Mouse (Mus musculus): ENCODE measurements around the gene Fbxw21. TPM values are rescaled to one million over a fixed set of nuclear protein-coding genes. Genes with fewer than 3 reads are reported as not detected.

Fbxw21 gene
- polyA plus RNA-seq, 1 experiment: not detected

- H3K27me3 ChIP-seq (replicated peaks): peaks cover 72% of the 10 kb centered on the region
- H3K9me3 ChIP-seq: no peaks in the 10 kb centered on the region
- no peak overlapping the region for H3K4me3 ChIP-seq (replicated peaks)
- H3K36me3 ChIP-seq (replicated peaks; ENCODE audit: low read length): no peaks in the 10 kb centered on the region
- peaks cover 17% of the 10 kb centered on the region for H3K4me1 ChIP-seq
- TF ChIP-seq GATA1 (IDR thresholded peaks at IDR 0.05; ENCODE audit: borderline replicate concordance, low read length) (no peak), FLI1 (IDR thresholded peaks at IDR 0.05; ENCODE audit: low read length) (no peak)
Observed at GRCm38 (mm10) chr9:109114276-109114675, 47.6 kb downstream of the Fbxw21 start.

- H3K27me3 ChIP-seq (replicated peaks): peaks cover 76% of the 10 kb centered on the region
- TF ChIP-seq FLI1 (IDR thresholded peaks at IDR 0.05; ENCODE audit: low read length) (no peak), GATA1 (IDR thresholded peaks at IDR 0.05; ENCODE audit: borderline replicate concordance, low read length) (no peak)
- no peaks in the 10 kb centered on the region for H3K9me3 ChIP-seq
- H3K36me3 ChIP-seq (replicated peaks; ENCODE audit: low read length): no peaks in the 10 kb centered on the region
- no peak overlapping the region for H3K4me3 ChIP-seq (replicated peaks)
- peaks cover 14% of the 10 kb centered on the region for H3K4me1 ChIP-seq
Observed at GRCm38 (mm10) chr9:109113331-109113730, 48.5 kb downstream of the Fbxw21 start.

- H3K4me1 ChIP-seq: peaks cover 9% of the 10 kb centered on the region; the same call in 1 of the 2 replicates
- H3K36me3 ChIP-seq (replicated peaks; ENCODE audit: low read length): no peaks in the 10 kb centered on the region
- no peak overlapping the region for H3K4me3 ChIP-seq (replicated peaks)
- TF ChIP-seq GATA1 (IDR thresholded peaks at IDR 0.05; ENCODE audit: borderline replicate concordance, low read length) (no peak), FLI1 (IDR thresholded peaks at IDR 0.05; ENCODE audit: low read length) (no peak)
- H3K9me3 ChIP-seq: no peaks in the 10 kb centered on the region
- H3K27me3 ChIP-seq (replicated peaks): peaks cover 75% of the 10 kb centered on the region
Observed at GRCm38 (mm10) chr9:109111591-109111990, 50.2 kb downstream of the Fbxw21 start.

- H3K9me3 ChIP-seq: no peaks in the 10 kb centered on the region
- no peak overlapping the region for H3K4me3 ChIP-seq (replicated peaks)
- peaks cover 12% of the 10 kb centered on the region; the same call in 1 of the 2 replicates for H3K4me1 ChIP-seq
- no peak for TF ChIP-seq GATA1 (IDR thresholded peaks at IDR 0.05; ENCODE audit: borderline replicate concordance, low read length)
- no peak for TF ChIP-seq FLI1 (IDR thresholded peaks at IDR 0.05; ENCODE audit: low read length)
- H3K27me3 ChIP-seq (replicated peaks): peaks cover 75% of the 10 kb centered on the region
- no peaks in the 10 kb centered on the region for H3K36me3 ChIP-seq (replicated peaks; ENCODE audit: low read length)
Observed at GRCm38 (mm10) chr9:109111101-109111500, 50.7 kb downstream of the Fbxw21 start.

GRCm38 (mm10) chr9:109110240-109110639, 51.6 kb downstream of the Fbxw21 start:
- Histone ChIP-seq H3K4me3 (replicated peaks) (no peak overlapping the region), H3K9me3 (no peaks in the 10 kb centered on the region), H3K36me3 (replicated peaks; ENCODE audit: low read length) (no peaks in the 10 kb centered on the region), H3K4me1 (peaks cover 19% of the 10 kb centered on the region; the same call in 1 of the 2 replicates), H3K27me3 (replicated peaks) (peaks cover 81% of the 10 kb centered on the region)
- TF ChIP-seq GATA1 (IDR thresholded peaks at IDR 0.05; ENCODE audit: borderline replicate concordance, low read length): no peak
- TF ChIP-seq FLI1 (IDR thresholded peaks at IDR 0.05; ENCODE audit: low read length): no peak

GRCm38 (mm10) chr9:109107341-109107740, 54.5 kb downstream of the Fbxw21 start:
- TF ChIP-seq FLI1 (IDR thresholded peaks at IDR 0.05; ENCODE audit: low read length): no peak
- TF ChIP-seq GATA1 (IDR thresholded peaks at IDR 0.05; ENCODE audit: borderline replicate concordance, low read length): no peak
- Histone ChIP-seq H3K4me1 (peaks cover 19% of the 10 kb centered on the region; the same call in 1 of the 2 replicates), H3K27me3 (replicated peaks) (peaks cover 86% of the 10 kb centered on the region), H3K4me3 (replicated peaks) (no peak overlapping the region), H3K9me3 (no peaks in the 10 kb centered on the region), H3K36me3 (replicated peaks; ENCODE audit: low read length) (no peaks in the 10 kb centered on the region)

GRCm38 (mm10) chr9:109105648-109106047, 56.2 kb downstream of the Fbxw21 start:
- H3K36me3 ChIP-seq (replicated peaks; ENCODE audit: low read length): no peaks in the 10 kb centered on the region

GRCm38 (mm10) chr9:109105011-109105410, 56.8 kb downstream of the Fbxw21 start:
- Histone ChIP-seq H3K27me3 (replicated peaks) (peaks cover 86% of the 10 kb centered on the region), H3K4me1 (peaks cover 24% of the 10 kb centered on the region; the same call in 1 of the 2 replicates), H3K9me3 (no peaks in the 10 kb centered on the region), H3K36me3 (replicated peaks; ENCODE audit: low read length) (no peaks in the 10 kb centered on the region), H3K4me3 (replicated peaks) (no peak overlapping the region)
- TF ChIP-seq FLI1 (IDR thresholded peaks at IDR 0.05; ENCODE audit: low read length): no peak
- no peak for TF ChIP-seq GATA1 (IDR thresholded peaks at IDR 0.05; ENCODE audit: borderline replicate concordance, low read length)

More at GRCm38 (mm10) chr9:109105648-109106047, 56.2 kb downstream of the Fbxw21 start:
- peaks cover 85% of the 10 kb centered on the region for H3K27me3 ChIP-seq (replicated peaks)
- TF ChIP-seq GATA1 (IDR thresholded peaks at IDR 0.05; ENCODE audit: borderline replicate concordance, low read length): no peak
- TF ChIP-seq FLI1 (IDR thresholded peaks at IDR 0.05; ENCODE audit: low read length): no peak
- H3K4me3 ChIP-seq (replicated peaks): no peak overlapping the region
- H3K9me3 ChIP-seq: no peaks in the 10 kb centered on the region
- peaks cover 23% of the 10 kb centered on the region; the same call in 1 of the 2 replicates for H3K4me1 ChIP-seq

GRCm38 (mm10) chr9:109104083-109104482, 57.8 kb downstream of the Fbxw21 start:
- Histone ChIP-seq H3K27me3 (replicated peaks) (peaks cover 86% of the 10 kb centered on the region), H3K4me1 (peaks cover 24% of the 10 kb centered on the region; the same call in 1 of the 2 replicates), H3K4me3 (replicated peaks) (no peak overlapping the region), H3K36me3 (replicated peaks; ENCODE audit: low read length) (no peaks in the 10 kb centered on the region), H3K9me3 (no peaks in the 10 kb centered on the region)
- TF ChIP-seq GATA1 (IDR thresholded peaks at IDR 0.05; ENCODE audit: borderline replicate concordance, low read length) (no peak), FLI1 (IDR thresholded peaks at IDR 0.05; ENCODE audit: low read length) (no peak)

- no peaks in the 10 kb centered on the region for H3K36me3 ChIP-seq (replicated peaks; ENCODE audit: low read length)
- no peak for TF ChIP-seq GATA1 (IDR thresholded peaks at IDR 0.05; ENCODE audit: borderline replicate concordance, low read length)
- no peak for TF ChIP-seq FLI1 (IDR thresholded peaks at IDR 0.05; ENCODE audit: low read length)
- H3K4me1 ChIP-seq: peaks cover 24% of the 10 kb centered on the region; the same call in 1 of the 2 replicates
- H3K4me3 ChIP-seq (replicated peaks): no peak overlapping the region
- H3K9me3 ChIP-seq: no peaks in the 10 kb centered on the region
- peaks cover 86% of the 10 kb centered on the region for H3K27me3 ChIP-seq (replicated peaks)
Observed at GRCm38 (mm10) chr9:109103250-109103649, 58.6 kb downstream of the Fbxw21 start.
